Mouse (Mus musculus): ENCODE measurements around the gene S100g. TPM values are rescaled to one million over a fixed set of nuclear protein-coding genes. Genes with fewer than 3 reads are reported as not detected.

The S100g gene
- polyA plus RNA-seq, 1 experiment from 2014 or later: 501 TPM

- no peak overlapping the region for H3K4me2 ChIP-seq (replicated peaks; ENCODE audit: low read depth, low read length)
Observed at GRCm38 (mm10) chrX:162931467-162931866, 32.9 kb downstream of the S100g start.

DNA sequence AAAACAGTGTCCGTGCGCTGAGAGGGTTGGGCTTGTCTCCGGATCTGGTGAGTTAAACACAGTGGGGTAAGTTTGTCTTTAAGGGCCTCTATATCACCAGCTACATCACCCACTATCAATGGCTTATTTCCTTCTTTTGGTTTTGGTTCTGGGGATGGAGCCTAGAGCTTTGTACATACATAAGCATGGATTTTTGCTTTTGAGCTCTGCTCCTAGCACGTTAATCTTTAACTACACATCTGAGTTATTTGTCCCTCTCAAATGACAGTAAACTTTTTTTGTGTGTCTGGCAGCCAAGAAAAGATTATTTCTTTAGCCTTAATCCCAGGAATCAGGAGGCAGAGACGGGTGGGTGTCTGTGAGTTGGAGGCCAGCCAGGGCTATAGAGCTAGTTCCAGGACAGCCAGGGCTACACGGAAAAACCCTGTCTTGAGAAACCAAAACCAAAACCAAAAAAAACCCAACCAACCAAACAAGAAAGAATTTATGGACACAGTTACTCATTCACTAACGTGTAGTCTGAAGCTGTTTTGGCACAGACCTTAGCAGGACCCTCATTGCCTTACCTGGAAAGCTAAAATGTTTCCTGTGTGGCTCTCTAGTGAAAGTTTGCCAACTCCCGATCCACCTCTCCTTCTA is 42.8 kb downstream of the S100g start:
- no peaks in the 10 kb centered on the region for H3K4me1 ChIP-seq (ENCODE audit: insufficient read depth, low read length)
- no peak overlapping the region for H3K4me2 ChIP-seq (replicated peaks; ENCODE audit: low read depth, low read length)
- no peak overlapping the region for H3K4me3 ChIP-seq (ENCODE audit: low read length)
- no peaks in the 10 kb centered on the region; the same call in 1 of the 2 replicates for H3K27me3 ChIP-seq (ENCODE audit: insufficient read depth, low read length)
- no peak overlapping the region for H3K27ac ChIP-seq (ENCODE audit: low read length)
- no peak for ATAC-seq (ENCODE audit: low FRiP score, low TSS enrichment)
- H3K36me3 ChIP-seq (ENCODE audit: insufficient read depth, low read length): no peaks in the 10 kb centered on the region
- no peak overlapping the region for H3K9ac ChIP-seq (replicated peaks; ENCODE audit: low read length)
- no peaks in the 10 kb centered on the region for H3K9me3 ChIP-seq (ENCODE audit: low read length)
- WGBS: 81% methylated on average over 8 of the region's 8 CpGs

More at GRCm38 (mm10) chrX:162931467-162931866, 32.9 kb downstream of the S100g start:
- Histone ChIP-seq H3K9ac (replicated peaks; ENCODE audit: low read length) (no peak overlapping the region), H3K27ac (ENCODE audit: low read length) (no peak overlapping the region), H3K4me3 (ENCODE audit: low read length) (no peak overlapping the region), H3K27me3 (ENCODE audit: insufficient read depth, low read length) (no peaks in the 10 kb centered on the region), H3K4me1 (ENCODE audit: insufficient read depth, low read length) (no peaks in the 10 kb centered on the region), H3K36me3 (ENCODE audit: insufficient read depth, low read length) (peaks cover 14% of the 10 kb centered on the region), H3K9me3 (ENCODE audit: low read length) (no peaks in the 10 kb centered on the region)
- no peak for ATAC-seq (ENCODE audit: low FRiP score, low TSS enrichment)
- WGBS: 89% methylated on average over 2 of the region's 2 CpGs

- ATAC-seq (ENCODE audit: low FRiP score, low TSS enrichment): no peak
- H3K9ac ChIP-seq (replicated peaks; ENCODE audit: low read length): no peak overlapping the region
Observed at GRCm38 (mm10) chrX:162915697-162916096, 48.7 kb downstream of the S100g start.

GRCm38 (mm10) chrX:162913651-162914050 is 50.7 kb downstream of the S100g start:
- H3K9me3 ChIP-seq (ENCODE audit: low read length): no peaks in the 10 kb centered on the region
- H3K36me3 ChIP-seq (ENCODE audit: insufficient read depth, low read length): 0 out of 2 replicates have a peak, but pooled peaks cover 5% of the 10 kb centered on the region
- H3K27ac ChIP-seq (ENCODE audit: low read length): no peak overlapping the region
- H3K4me1 ChIP-seq (ENCODE audit: insufficient read depth, low read length): no peaks in the 10 kb centered on the region
- no peak overlapping the region for H3K4me3 ChIP-seq (ENCODE audit: low read length)
- H3K9ac ChIP-seq (replicated peaks; ENCODE audit: low read length): no peak overlapping the region
- H3K4me2 ChIP-seq (replicated peaks; ENCODE audit: low read depth, low read length): no peak overlapping the region
- WGBS: 96% methylated on average over 3 of the region's 3 CpGs
- no peak for ATAC-seq (ENCODE audit: low FRiP score, low TSS enrichment)
- H3K27me3 ChIP-seq (ENCODE audit: insufficient read depth, low read length): no peaks in the 10 kb centered on the region

More at GRCm38 (mm10) chrX:162915697-162916096, 48.7 kb downstream of the S100g start:
- H3K27ac ChIP-seq (ENCODE audit: low read length): no peak overlapping the region
- H3K36me3 ChIP-seq (ENCODE audit: insufficient read depth, low read length): 0 out of 2 replicates have a peak, but pooled peaks cover 1% of the 10 kb centered on the region
- 37% methylated on average over 5 of the region's 5 CpGs for WGBS
- no peaks in the 10 kb centered on the region for H3K9me3 ChIP-seq (ENCODE audit: low read length)
- H3K27me3 ChIP-seq (ENCODE audit: insufficient read depth, low read length): no peaks in the 10 kb centered on the region
- H3K4me2 ChIP-seq (replicated peaks; ENCODE audit: low read depth, low read length): no peak overlapping the region
- no peaks in the 10 kb centered on the region for H3K4me1 ChIP-seq (ENCODE audit: insufficient read depth, low read length)
- H3K4me3 ChIP-seq (ENCODE audit: low read length): no peak overlapping the region

Other genes starting within 250 kb of the S100g start
- gene Rbbp7, start 204.2 kb downstream of the S100g start, polyA plus RNA-seq (2015; fragmentation: Nextera tagmentation; extraction: Ambion mirVana): 572 and 599 TPM in 2 replicates
- gene Txlng, start 135.1 kb downstream of the S100g start, polyA plus RNA-seq (2015; fragmentation: Nextera tagmentation; extraction: Ambion mirVana): 15.2 and 15.3 TPM in 2 replicates
- 42.5 and 44.0 TPM in 2 replicates for gene Syap1, start 76.2 kb downstream of the S100g start, polyA plus RNA-seq (2015; fragmentation: Nextera tagmentation; extraction: Ambion mirVana)
- gene Ctps2, start 63.4 kb downstream of the S100g start, polyA plus RNA-seq (2015; fragmentation: Nextera tagmentation; extraction: Ambion mirVana): 95.8 and 104 TPM in 2 replicates